Mouse (Mus musculus): ENCODE results near the gene Sec24d.

GRCm38 (mm10) chr3:123329251-123329650 lies 62.0 kb downstream of the Sec24d start:
- TF ChIP-seq EP300 (IDR thresholded peaks at IDR 0.05; ENCODE audit: low read depth): no peak
- no peak for TF ChIP-seq CTCF (IDR thresholded peaks at IDR 0.05; ENCODE audit: low read depth)
